Mouse (Mus musculus) WW6 (cell line): ENCODE results near the gene Lpin1.

Source experiments
- DNase-seq: peaks from one replicate; pipeline ENCODE4 v3.0.0-alpha.2; 2013; ENCODE audit warnings: low read depth, low spot score

Lpin1 gene

DNA sequence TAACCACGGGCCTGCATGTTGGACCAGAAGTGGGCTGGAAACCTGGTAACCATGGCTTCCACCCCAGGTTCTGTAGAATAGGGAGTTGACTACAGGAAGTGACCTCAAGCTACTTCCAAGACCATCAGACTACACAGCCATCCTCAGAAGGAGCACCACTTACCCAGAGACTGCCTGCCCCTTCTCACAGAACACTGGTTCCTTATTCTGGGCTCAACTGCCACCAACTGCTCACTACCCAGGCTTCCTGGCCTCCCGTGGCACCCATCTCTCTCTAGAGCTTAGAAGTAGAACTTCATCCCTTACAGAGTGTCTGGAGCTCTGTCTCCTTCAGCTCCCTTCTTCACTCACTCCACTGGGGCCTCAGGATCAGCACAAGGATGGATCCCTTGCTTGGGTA is at the start of gene Lpin1:
Gene Lpin1 (minus strand): TSS at position 31 of the 400 bp plus-strand sequence.
- no peak for DNase-seq

DNA sequence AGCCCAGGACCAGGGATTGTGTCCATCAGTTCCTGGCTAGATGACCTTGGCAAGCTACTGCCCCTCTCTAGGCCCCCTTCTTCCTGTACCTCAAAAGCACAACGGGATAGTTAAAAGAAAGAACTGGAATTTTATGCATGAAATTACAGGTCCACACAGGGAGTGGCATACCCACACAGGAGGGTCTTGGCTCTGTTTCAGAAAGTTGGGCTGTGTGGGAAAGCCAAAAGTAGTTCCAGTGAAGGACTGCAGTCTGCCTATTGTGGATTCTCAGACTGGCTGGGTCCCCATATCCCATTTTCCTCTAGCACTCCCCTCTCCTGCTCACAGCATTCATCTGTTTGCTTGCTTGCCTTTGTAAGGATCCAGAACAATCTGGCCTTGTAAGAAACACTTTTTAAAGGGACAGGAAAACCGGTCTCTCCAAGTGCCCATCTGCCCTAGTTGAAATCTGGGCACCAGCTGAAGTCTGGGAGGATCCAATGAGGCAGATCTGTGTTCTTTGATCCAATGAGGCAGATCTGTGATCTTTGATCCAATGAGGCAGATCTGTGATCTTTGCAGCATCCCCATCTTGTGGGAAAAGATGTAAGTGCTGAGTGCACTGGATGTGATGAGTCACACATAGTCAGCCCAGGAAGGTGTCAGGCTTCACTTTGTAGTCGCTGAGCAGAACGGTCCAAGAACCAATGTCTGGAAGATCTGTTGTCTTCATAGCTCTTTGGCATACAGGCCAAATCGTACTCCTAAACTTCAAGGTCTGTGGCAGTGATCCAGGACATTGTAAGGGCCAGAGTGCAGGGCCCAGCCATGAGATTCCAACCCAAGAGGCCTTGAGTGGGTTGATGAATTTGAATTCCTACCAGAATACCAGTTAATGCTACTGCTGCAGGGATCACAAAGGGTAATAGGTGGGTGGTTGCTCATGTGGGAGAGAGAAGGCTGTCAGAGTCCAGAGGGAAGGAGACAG is 46.4 kb upstream of the Lpin1 start:
- DNase-seq, result no peak

DNA sequence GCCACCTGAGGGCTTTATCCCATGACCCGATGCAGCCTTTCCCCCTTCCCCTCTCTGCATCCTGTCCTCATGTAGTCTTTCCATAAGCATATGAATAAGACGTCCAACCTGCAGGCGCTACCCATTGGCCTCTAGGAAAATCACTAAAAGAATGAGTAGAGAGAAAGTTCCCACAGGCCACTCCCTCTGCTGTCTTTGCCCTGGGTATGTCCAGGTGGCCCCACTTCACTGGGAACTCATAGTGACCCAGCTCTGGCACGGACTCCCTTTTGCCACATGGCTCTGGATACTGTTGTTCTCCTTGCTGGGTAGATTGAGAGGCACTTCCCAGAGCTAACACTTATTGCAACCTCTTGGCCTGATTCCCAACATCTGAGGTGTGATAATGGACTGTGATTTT is 44.8 kb upstream of the Lpin1 start:
- no peak for DNase-seq

DNA sequence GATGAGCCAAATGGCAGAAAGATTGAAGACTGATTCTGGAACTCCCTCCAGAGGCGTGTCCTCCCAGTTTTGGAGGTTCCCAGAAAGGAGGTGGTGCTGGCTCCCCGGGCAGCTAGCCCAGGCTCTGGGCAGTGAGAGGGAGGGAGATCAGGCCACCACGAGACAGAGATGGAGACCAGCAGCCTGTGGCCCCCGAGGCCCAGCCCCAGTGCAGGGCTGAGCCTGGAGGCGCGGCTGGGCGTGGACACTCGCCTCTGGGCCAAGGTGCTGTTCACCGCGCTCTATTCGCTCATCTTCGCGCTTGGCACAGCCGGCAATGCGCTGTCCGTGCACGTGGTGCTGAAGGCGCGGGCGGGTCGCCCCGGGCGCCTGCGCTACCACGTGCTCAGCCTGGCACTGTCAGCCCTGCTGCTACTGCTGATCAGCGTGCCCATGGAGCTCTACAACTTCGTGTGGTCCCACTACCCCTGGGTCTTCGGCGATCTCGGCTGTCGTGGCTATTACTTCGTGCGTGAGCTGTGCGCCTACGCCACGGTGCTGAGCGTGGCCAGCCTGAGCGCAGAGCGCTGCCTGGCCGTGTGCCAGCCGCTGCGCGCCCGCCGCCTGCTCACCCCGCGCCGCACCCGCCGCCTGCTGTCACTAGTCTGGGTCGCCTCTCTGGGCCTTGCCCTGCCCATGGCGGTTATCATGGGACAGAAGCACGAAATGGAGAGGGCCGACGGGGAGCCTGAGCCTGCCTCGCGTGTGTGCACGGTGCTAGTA is 42.7 kb upstream of the Lpin1 start, which contains the start of gene Ntsr2:
Gene Ntsr2 (plus strand): TSS at position 51 of the 762 bp plus-strand sequence.
- peak; percentile 49 for DNase-seq

DNA sequence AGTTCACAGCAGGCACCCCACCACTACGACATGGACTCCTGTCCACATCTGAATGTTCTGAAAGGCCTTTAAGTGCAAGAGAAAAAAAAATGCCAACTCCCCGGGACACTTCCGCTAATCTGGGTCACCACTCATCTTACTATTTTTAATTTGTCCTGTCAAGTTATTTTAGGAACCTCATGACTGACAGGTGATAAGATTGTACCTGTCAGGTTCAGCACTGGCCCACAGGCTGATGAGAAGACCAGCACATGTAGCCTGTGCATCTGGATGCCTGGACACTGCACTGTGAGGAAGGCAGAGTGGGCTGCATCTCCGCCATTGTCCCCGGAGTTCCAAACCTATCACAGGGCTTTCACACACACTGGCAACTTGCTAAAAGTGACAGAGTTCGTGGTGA is 39.1 kb upstream of the Lpin1 start:
- DNase-seq, result no peak

DNA sequence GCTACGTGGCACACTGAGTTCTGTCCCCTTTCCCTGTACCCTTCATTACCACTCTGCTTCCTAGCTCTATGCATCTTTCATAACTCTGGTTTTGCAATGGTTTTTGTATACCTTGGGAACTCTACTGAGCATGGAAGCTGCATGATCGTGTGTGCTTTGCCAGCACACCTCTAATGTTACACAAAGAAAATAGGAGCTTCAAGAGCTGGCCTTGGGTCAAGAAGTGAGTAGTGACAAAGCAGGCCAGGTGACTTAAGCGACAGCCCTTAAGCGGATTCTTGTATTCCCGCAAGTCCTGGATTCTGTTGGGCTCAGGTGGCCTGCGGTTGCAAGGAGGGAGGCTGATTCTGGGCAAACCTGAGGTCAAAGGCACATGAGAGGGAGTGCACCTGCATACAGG is 37.5 kb upstream of the Lpin1 start:
- DNase-seq, result no peak

DNA sequence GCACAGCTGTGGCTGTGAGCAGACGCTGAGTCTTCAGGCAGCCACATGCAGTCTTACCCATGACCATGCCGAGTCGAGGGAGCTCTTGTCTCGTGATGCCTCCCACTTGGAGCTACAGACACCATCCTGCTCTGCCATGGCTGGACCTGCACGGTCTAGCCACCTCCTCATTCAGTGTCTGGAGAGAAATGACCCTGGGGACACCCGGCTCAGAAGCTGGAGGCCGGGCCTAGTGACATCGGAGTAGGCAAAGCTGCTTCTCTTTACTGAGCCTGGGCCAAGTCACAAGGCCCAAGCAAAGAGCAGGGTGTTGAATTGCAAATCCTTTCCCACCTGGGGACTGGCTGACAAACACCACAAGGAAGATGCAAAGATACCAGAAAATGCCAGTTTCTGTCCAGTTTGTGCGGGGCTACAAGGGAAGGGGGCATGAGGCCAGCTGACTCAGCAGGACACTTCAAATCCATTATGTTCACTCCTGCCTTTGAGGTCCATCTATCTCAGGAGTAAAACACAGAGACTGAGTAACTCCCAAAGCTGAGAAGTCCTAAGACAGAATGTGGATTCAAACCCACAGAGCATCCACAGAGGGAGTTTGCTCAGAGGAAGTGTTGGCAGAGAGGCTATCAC is 36.1 kb upstream of the Lpin1 start:
- no peak for DNase-seq

DNA sequence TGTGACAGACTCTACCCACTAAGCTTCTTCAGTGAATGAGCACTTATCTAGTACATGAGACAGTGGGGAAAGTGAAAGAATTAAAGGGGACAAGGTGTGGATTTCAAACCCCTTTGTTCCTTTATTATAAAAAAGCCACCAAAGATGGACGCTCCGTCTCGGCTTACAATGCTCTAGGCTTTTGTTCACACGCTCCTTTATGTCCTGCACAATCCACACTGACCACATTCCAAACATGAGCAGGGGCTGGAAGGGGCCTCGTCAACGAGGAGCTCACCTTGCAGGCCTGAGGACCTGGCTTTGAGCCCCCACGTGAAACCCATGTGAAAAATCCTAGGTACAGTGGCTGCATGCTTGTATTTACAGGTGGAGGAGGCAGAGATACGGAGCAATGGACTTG is 33.9 kb upstream of the Lpin1 start:
- DNase-seq, result no peak

DNA sequence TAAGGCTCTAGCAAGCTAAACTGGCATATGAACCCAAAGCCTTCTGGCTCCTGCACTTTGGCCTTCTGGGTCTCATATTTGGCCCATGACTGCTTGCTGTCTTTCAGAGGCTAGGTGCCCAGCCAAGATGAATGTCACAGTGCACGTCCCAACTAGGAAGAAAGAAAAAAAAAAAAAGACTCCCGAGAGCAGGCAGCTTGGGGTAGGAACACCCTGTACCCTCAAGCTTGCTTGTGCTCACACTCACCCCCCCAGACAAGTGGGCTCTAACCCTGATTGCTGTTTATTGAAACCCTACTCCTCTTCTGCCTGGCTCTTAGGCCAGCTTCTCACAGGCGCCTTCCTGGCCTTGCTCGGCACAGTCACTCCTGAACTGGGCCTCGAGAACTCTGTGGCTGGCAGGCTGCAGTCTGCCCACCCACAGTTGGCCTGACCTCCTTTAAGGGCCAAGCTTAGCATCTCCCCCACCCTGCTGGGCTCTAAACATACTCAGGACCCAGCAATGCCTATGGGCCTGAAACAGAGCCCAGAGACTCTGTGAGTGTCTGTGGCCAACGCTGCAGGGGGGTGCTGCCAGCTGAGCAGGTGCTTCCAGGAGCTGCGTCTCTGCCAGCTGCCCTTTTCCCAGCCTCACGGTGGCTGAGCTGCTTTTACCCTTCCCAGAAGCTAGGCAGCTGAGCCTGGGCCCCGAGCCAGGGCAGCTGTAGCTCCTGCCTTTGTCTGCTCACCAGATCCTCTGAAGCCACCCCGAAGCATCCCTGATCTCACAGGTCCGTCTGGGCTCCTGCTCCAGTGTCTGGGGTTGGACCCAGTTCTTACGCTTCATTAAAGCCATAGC is 33.0 kb upstream of the Lpin1 start:
- no peak for DNase-seq

DNA sequence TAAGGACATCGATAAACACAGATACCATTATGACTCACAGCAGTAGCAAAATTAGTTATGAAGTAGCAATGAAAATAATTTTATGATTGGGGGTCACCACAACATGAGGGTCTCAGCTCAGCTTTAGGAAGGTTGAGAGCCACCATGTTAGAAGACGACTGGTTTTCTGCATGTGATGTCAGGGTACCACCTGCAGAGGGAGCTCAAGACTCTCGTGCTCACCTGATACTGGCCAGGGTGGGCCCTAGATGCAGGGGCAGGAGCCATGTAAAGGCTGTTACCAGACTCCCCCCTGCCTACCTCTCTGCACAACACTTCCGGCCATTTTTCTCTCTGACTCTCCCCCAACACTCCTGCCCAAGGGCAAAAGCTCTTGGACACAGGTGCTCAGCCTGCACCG is 31.2 kb upstream of the Lpin1 start:
- no peak for DNase-seq

DNA sequence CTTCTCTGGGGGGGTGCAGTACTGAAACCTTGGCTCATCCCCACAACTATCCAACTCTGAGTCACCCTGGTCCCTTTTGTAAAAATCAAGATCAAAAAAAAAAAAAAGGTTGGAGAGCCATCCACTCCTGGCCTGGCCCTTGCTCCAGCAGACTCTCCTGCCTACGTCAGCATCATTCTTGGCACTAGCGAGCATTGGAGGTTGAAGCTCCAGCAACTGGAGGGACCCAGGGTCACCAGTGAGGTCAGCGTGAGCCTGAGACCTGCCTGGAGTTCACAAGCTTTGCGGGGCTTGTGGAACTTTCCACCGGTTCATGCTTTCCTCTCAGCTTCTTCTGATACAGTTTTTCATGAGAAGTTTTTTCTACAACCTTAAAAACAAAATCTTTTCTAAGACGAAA is 29.3 kb upstream of the Lpin1 start:
- no peak for DNase-seq

DNA sequence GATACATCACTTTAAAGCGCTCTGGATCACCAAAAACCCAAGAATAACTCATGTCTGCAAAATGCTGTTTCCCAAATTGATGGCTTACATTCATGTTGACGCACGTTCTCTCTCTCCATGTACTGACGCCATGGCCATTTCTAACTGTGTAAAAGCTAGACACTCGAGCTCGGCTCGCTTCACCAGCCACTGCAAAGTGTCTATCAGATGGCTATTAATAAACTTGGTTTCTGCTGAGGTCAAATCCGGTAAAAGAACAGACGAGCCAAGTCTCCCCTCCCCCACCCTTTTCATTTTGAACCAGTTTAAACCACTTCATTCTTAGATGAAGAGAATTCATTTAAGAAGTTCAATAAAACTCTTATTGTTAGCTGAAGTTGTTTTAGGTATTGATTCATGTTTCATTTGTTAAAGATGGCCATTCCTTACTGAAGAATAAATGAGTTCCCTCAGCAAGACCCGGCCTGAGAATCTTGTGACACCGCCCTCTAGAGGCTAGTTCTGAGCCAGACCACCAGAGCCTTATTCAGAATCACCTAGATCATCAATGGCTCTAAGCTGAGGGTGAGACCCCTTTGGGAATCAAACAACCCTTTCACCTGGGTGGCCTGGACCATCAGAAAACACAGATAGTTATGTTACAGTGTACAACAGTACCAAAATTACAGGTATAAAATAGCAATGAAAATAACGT is 28.5 kb upstream of the Lpin1 start:
- DNase-seq, result no peak

DNA sequence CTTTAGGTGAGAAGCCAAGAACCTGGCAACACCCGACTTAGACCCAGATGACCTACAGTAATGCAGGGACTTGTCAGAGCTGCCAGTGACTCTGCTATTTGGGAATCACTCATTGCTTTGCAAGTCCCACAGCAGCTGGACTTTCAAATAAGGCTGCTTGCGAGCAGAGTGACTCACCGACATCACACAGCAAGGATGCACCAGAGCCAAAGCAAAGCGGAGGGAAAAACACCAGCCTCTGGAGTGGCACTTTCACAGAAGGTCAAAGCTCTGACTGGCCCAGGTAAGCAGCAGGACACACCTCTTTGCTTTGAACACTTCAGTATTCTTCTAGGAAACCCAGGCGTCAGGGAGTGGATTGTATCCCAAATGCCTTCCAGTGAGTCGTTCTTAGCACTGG is 25.1 kb upstream of the Lpin1 start:
- DNase-seq, result no peak

DNA sequence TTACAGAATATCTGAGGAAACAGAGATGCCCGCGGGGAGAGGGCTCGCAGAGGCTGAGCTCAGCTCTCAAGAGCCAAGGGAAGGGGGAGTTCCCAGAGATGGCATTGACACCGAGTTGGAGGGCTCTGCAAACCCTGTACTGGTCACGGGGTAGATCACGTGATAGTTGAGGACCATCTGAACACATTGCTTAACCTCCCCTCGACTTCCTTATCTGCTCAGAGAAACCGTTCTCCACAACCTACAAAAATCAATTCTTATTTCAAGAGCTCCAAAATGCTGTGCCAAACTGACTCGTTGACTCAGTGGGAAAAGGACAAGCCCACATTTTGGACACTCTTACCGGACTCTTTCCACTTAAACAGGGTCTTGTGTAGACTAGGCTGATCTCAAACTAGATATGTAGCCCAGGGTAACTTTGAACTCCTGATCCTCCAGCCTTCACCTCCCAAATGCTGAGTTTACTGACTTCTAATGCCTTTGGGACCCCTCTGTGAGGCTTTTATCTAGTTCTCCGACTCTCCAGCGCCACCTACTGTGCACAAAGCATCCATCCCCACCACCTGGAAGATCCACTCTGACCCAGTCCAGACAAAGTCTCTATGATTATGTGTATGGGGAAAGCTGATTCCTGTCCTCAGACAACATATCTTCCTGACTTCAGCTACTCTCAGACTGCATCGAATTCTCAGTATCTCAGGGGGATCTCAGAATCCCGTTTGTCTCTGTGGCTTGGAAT is 23.5 kb upstream of the Lpin1 start:
- no peak for DNase-seq

DNA sequence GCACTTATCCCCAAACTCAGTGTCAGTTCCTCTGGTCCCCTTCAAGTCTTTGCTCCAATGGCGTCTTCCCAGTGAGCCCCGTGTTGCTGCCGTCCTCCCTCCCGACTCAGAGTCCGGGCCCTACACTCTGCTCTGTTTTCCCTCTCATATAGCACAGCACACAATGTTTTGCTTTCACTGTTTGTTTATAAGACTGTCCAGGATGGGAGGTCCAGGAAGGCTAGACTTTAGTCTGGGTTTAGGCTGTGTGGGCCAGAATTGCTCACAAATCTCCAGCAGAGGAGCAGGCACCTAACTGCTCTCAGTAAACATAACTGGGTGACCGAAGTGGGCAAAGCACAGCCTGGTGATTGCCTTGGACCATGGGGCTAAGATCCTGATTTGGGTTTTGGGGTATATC is 22.5 kb upstream of the Lpin1 start:
- DNase-seq, result no peak

DNA sequence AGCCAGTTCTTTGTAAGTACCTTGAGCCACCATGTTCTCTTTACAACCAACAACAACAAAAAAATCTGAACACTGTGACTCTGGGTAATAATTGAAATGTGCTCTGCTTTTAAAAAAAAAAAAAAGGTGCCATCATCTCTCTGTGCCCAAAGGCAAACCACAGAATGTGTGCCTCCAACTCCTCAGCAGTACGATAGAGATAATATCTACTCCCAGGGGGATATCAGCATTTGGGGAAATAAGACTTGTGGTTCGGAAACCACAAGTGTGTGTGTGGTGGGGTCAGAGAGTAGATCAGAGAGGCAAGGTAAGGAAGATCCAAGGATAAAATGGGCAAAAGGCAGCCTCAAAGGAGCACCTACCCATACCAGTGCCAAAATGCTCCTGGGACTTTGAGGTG is 20.7 kb upstream of the Lpin1 start:
- DNase-seq, result no peak

DNA sequence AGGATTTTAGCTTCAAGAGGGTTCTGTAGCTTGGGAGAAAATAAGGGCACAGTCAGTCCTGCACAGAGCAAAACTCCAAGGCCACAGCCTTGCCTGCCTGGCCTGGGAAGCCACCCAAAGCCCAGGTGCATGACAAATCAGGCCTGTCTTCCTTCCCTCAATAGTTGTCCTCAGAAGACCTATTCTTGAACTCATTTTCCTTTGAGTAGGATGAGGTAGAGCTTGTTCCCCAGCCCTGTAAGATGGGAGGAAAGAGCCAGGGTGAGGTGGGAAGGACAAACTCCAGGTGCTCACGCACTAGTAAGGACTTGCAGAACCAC is 20.1 kb upstream of the Lpin1 start:
- DNase-seq, result no peak

DNA sequence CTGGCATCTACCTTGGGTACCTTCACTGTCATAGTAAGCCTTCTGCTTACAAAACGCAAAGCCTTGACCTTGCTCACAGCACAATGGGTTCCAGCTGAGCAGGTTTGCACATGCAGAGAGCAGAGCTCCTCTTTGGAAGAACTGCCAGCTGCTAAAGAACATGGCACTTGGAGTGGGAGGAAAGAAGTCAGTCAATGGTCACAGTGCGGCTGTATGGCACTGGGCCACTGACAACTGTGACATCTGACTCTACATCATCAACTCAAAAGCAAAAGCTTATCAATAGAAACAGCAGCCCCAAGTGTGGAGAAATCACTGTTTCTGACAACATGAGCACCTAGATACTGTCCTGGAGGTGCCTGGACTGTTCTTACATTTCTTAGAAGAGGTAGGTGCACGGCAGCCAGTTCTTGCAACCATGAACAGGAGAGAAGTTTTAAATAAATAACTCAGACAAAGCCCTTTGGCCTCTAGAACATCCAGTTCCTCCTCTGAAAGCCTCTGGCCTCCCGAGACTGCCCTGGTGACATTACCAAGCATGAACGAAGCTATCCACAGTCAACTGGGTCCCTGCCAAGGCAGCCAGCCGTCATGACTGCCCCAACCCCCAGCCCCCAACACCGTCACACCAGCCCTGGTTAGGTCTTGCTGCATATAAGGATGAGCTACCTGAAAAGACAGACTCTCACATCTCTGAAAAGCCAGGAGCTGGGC is 19.5 kb upstream of the Lpin1 start:
- DNase-seq, result no peak

DNA sequence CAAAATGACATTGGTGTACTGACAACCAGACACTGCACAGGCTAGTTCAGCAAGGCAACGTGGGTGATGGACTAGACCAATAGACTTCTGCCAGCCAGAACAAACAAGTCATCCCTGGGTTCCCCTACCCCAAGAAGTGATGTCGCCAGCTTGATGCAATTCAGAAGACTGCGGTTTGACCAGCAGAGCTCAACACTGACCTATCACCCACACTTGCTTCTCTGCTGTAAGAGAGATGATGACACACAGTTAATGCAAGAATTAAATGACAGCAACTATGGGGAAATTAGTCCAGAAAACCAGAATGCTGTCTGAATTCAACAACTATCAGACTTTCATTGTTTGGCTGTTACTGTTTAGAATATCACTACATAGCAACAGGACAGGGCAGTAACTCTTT is 9.5 kb upstream of the Lpin1 start:
- no peak for DNase-seq

DNA sequence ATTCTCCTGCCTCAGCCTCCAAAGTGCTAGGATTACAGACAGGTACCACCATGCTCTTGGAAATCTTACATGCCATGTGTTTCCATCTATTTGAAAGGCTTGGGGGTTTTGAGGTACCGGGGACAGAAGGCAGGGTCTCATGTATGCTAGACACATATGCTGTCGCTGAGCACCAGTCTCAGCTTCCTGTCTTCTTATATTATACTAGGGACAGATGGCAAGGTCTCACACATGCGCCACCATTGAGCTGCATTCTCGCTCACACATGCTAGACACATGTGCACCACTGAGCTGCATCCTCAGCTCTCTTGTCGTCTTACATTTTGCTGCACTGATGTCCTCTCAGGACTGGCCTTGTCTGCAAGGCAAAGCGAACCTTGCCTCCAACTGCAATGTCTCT is 8.7 kb upstream of the Lpin1 start:
- DNase-seq, result no peak
